Mouse (Mus musculus) stomach, postnatal 0 days (tissue): Measurements from ENCODE around the gene Cnnm4.
A peak's percentile ranks its signal among the peaks of the same experiment; 100 is the strongest.

Source experiments
- CTCF ChIP-seq: IDR thresholded peaks from 2 replicates; pipeline ENCODE4 v1.5.1; 2016; ENCODE audit warnings: antibody characterized with exemption, low read depth, mild to moderate bottlenecking, moderate library complexity
- EP300 ChIP-seq: optimal IDR thresholded peaks from 2 replicates; pipeline ENCODE3; 2016; ENCODE audit warnings: antibody characterized with exemption

DNA sequence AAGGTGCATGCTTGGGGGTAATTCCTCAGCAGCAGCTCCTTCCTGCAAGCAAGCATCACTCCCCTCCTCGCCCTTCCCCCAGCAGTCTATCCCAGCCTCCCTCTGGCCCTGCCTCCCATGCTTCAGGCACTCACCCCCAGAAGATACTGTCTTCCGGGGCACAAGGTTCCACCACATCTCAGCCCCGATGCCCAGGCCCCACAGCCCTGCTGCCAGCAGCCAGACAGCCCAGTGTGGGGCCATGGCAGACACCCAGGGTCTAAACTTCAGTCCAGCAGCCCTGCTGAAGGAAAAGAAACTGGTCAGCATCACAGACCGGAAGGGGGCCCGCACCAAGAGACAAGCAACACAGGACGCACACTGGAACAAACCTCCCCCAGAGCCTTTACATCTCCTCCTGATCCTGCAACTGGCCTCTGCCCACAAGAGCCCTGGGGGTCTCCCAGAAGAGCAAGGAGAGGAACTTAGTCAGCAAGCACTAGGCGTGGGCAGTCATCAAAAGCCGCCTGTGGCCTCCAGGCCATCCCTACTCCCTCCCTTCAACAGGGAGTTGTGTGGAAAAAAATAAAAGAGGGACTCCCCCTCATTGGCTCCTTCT is 84.5 kb downstream of the Cnnm4 start:
- TF ChIP-seq CTCF (peak; percentile 9; the same call in 1 of the 2 replicates), EP300 (no peak)
